In genomic region chr7:66629419-66629818, GRCm38 (mm10) we compare ENCODE assay signal across 25 mouse cellular contexts.
"Had no signal": no experiment of that assay in that cellular context is flagged by ENCODE, and none has a peak within 500 bp of the region (broad histone marks: within the 10 kb centered on the region; RNA-seq: fewer than 3 reads in every experiment).

No protein-coding gene starts in this region.

- H3K27me3 ChIP-seq: heart, embryonic 12.5 days; hindbrain, embryonic 13.5 days; hindbrain, embryonic 15.5 days; kidney, embryonic 15.5 days; limb, embryonic 13.5 days; limb, embryonic 15.5 days; liver, embryonic 12.5 days had no signal

- H3K4me1 ChIP-seq: heart, embryonic 10.5 days; heart, embryonic 12.5 days; hindbrain, embryonic 13.5 days; hindbrain, embryonic 15.5 days; kidney, embryonic 15.5 days; limb, embryonic 13.5 days; limb, embryonic 15.5 days; liver, embryonic 12.5 days had no signal

- H3K36me3 ChIP-seq: heart, embryonic 10.5 days; heart, embryonic 12.5 days; hindbrain, embryonic 13.5 days; hindbrain, embryonic 15.5 days; kidney, embryonic 15.5 days; limb, embryonic 13.5 days; limb, embryonic 15.5 days; liver, embryonic 12.5 days had no signal

- DNase-seq: gastrocnemius, adult 2 months; gastrocnemius, postnatal 10 days; gastrocnemius, postnatal 25 days; heart, adult 18-20 months; heart, postnatal 10 days; heart, postnatal 36 days; kidney, adult 11 months; kidney, adult 2 months; kidney, adult 9 months; kidney, postnatal 14 days; kidney, postnatal 36 days; layer of hippocampus, adult 9-11 months; layer of hippocampus, postnatal 36 days; left cerebral cortex, postnatal 4 days had no signal

- H3K4me2 ChIP-seq: heart, embryonic 12.5 days; hindbrain, embryonic 13.5 days; hindbrain, embryonic 15.5 days; kidney, embryonic 15.5 days; limb, embryonic 13.5 days; limb, embryonic 15.5 days; liver, embryonic 12.5 days had no signal

- ATAC-seq: hindbrain, postnatal 0 days; intestine, embryonic 16.5 days; liver, embryonic 12.5 days had no signal

- H3K4me3 ChIP-seq: gastrocnemius, adult 2 months; heart, embryonic 10.5 days; heart, embryonic 12.5 days; hindbrain, embryonic 13.5 days; hindbrain, embryonic 15.5 days; kidney, embryonic 15.5 days; limb, embryonic 13.5 days; limb, embryonic 15.5 days; liver, embryonic 12.5 days had no signal

- H3K27ac ChIP-seq: gastrocnemius, adult 2 months; heart, embryonic 10.5 days; hindbrain, embryonic 13.5 days; hindbrain, embryonic 15.5 days; hindbrain, postnatal 0 days; kidney, embryonic 15.5 days; kidney, postnatal 0 days; limb, embryonic 13.5 days; limb, embryonic 15.5 days; liver, embryonic 12.5 days had no signal

- H3K9ac ChIP-seq: heart, embryonic 12.5 days; hindbrain, embryonic 13.5 days; hindbrain, embryonic 15.5 days; kidney, embryonic 15.5 days; limb, embryonic 13.5 days; limb, embryonic 15.5 days; liver, embryonic 12.5 days had no signal

- H3K9me3 ChIP-seq: hindbrain, embryonic 13.5 days; hindbrain, embryonic 15.5 days; limb, embryonic 15.5 days; liver, embryonic 12.5 days had no signal
